Mouse (Mus musculus): ENCODE results near the gene Ippk.

The Ippk gene

DNA sequence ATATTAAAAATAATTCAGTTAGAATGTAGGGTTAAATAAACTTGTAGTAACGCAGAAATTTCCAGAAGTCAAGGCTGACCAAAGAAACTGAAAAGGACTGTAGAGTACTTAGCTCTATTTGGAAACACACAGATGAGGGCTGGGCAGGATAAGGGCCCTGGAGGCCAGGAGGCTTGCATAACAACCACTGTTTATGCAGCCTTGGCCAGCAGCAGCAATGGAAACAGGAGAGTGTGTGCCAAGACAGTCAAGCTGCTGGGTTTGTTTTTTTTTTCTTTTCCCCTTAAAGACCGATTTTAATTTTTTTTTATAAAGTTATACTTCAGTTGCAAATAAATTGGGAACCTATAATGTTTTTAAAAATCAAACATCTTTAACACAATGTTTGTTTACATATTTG lies 59.0 kb downstream of the Ippk start:
- DNase-seq (ENCODE audit: low read depth, low spot score) = no peak

DNA sequence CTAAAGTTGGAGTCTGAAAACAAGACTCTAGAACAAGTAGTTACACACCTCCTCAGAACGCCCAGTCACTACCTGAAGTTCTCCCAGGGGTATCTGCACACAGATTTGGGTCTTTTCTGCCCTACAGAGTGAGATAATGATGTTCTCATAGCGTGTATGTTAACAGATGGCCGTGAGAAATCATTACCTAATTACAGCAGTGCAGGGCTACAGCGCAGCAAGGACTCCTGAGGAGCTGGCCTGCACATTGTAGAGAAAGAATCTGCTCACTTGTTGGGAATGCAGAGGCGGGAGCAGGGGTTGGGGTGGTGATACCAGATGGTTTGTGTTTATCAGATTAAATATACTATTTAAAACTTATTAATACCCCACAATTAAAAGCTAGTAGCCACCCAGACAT lies 59.5 kb downstream of the Ippk start:
- no peak for DNase-seq (ENCODE audit: low read depth, low spot score)

DNA sequence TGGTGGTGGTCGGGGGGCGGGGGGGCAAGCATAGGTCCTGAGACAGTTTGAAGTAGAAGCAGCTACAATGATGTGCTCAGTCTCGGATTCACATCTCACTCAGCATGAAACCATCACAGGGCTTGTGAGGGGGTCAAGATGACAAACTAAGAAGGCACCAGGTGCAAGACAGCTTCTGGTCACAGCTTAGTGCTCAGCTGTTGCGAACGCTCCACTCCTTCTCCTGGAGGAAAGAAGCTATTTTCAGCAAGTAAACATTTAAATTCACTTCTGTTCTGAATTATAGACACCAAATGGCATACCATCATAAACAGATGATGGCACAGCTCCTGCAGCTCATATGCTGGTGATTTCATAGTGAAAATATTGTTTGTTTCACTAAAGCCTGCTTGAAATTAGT lies 64.3 kb downstream of the Ippk start:
- no peak for DNase-seq (ENCODE audit: low read depth, low spot score)

DNA sequence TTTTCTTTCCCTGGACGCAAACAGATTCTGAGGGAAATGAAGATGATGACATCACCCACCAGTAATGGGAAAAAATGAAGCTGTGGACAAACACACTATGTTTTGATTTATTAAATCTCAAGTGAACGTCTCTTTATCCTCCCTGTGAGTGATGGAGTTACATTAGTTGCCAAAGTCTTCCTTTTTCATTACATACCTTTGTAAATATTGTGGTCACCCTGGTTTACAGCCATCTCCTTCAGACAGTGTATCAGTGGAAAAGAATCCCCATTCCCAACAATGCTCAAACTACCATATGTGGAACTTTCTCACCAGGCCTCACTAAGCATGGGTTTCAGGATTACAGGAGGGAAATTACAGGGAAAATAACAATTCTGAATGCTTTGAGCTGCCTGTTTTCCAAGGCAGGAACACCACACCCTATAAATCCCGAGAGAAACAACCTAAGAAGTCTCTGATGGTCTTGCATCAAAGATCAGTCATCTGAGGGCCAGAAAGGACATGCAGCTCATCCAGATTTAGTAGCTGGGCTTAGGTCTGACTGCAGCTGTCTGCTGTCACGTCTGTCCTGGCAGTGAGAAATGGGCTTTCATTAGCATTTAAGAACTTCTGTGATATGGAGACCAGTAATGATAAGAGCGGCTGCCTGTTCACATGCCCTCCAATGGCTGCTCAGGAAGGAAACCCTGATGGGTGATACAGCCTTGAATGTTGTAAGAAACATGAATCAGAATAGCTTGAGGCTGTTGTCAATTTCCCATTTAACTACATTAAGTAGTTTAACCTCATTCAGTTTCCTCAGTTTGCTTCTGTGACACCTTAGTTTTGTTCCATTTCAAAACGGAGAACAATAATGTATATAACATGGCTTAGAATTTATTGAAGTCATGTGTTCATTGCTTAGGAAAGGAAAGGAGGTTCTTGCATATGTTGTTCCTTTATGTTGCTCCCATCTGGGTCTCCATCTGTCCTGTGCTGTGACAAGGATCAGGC lies 71.6 kb downstream of the Ippk start, which contains the start of gene Tes3-ps:
TSS of gene Tes3-ps (plus strand) at position 943 of the 993 bp plus-strand sequence.
- DNase-seq (ENCODE audit: low read depth, low spot score) = no peak

DNA sequence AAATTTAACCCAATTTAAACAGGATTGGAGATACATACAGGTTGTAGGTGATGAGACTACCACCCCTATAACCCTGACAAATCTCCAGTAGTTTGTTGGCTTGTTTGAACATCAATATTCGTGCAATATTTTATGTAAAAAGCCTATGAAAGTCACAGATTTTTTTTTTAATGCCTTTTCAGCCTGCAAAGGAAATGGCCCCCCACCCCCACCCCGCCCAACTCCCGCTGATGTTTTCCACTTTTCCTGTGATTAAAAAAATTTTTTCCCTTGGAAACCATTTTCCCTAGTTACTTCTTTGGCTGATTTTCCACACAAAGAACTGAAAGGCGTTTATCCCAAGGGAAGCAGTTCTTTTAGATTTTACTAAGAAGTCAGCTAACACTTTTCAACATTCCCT lies 83.5 kb downstream of the Ippk start, which contains the start of gene Ecm2:
TSS of gene Ecm2 (plus strand) at position 301 of the 400 bp plus-strand sequence.
- DNase-seq (ENCODE audit: low read depth, low spot score) = no peak

DNA sequence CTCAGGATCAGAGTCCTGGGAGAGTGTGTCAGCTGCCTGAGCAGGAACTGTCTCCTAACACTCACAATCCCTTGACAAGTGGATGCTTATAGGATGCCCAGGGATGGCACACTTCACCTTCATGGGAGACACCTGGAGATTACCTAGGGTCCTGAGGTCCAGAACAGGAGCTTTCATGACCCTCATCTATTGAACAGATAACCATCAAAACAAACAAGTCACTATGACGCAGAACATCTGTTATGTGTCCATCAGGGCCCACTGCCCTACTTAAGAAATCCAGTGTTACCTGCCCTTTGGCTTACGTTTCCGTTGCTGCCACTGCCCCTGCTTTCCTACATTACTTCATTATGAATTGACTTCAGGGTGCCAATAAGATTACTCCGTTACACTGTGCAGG lies 84.7 kb downstream of the Ippk start:
- DNase-seq (ENCODE audit: low read depth, low spot score) = no peak

DNA sequence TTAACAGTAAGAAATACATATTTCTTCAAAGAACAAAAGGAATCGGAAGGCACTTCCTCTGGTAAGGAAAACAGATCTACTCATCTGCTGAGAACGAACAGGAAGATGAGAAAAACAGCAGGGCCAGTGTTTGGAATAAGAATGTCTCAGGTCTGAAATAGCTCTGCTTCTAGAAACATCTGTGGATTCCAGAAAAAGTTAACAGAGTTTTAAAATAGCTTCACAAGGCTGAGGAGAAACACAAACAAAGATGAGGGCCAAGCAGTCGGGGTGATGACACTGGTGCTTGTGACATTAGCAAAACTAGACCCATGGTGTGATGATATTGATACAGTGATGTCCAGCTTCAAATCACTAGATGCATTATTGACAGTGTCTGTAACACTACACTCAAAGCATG lies 86.1 kb downstream of the Ippk start:
- DNase-seq (ENCODE audit: low read depth, low spot score) = no peak
